Mouse (Mus musculus) stomach, postnatal 0 days (tissue): ENCODE data around the gene Hdlbp. TPM values are rescaled to one million over a fixed set of nuclear protein-coding genes. Genes with fewer than 3 reads are reported as not detected.

Experiments
- ATAC-seq: fragments of 200-750 bp; cut with Nextera tagmentation; 2 replicates; pipeline ENCODE4 v1.8.0; 2017; ENCODE audit not compliant: low FRiP score, low TSS enrichment
- DNase-seq: peaks from one replicate; pipeline ENCODE4 v3.0.0-alpha.2; 2016; ENCODE audit warnings: low spot score
- H3K27ac ChIP-seq: fragments of 300-500 bp; sonication (generic); replicated peaks from 2 replicates; pipeline ENCODE4 v1.5.1; 2014; ENCODE audit warnings: mild to moderate bottlenecking, control low read depth
- H3K27me3 ChIP-seq: fragments of 300-500 bp; sonication (generic); 2 replicates; pipeline ENCODE4 v1.6.1; 2014; ENCODE audit warnings: low read length; ENCODE audit not compliant: control insufficient read depth, insufficient read depth
- H3K36me3 ChIP-seq: fragments of 300-500 bp; sonication (generic); 2 replicates; pipeline ENCODE4 v1.6.1; 2014; ENCODE audit warnings: low read length, mixed read lengths; ENCODE audit not compliant: control insufficient read depth, insufficient read depth
- H3K4me1 ChIP-seq: fragments of 300-500 bp; sonication (generic); replicated peaks from 2 replicates; pipeline ENCODE4 v1.6.1; 2014; ENCODE audit warnings: antibody characterized with exemption; ENCODE audit not compliant: control insufficient read depth, insufficient read depth
- H3K4me2 ChIP-seq: fragments of 300-500 bp; sonication (generic); replicated peaks from 2 replicates; pipeline ENCODE4 v1.6.1; 2014; ENCODE audit warnings: low read depth, mild to moderate bottlenecking, control low read depth, moderate library complexity
- H3K4me3 ChIP-seq: fragments of 300-500 bp; sonication (generic); 2 replicates; pipeline ENCODE4 v1.5.1; 2014; ENCODE audit warnings: low read depth, low read length, control low read depth
- H3K9ac ChIP-seq: fragments of 300-500 bp; sonication (generic); 2 replicates; pipeline ENCODE4 v1.6.1; 2014; ENCODE audit warnings: mild to moderate bottlenecking, low read length, control low read depth, mixed read lengths
- H3K9me3 ChIP-seq: fragments of 300-500 bp; sonication (generic); 2 replicates; pipeline ENCODE4 v1.6.1; 2016; ENCODE audit warnings: low read length; ENCODE audit not compliant: control insufficient read depth
- CTCF ChIP-seq: IDR thresholded peaks from 2 replicates; pipeline ENCODE4 v1.5.1; 2016; ENCODE audit warnings: antibody characterized with exemption, low read depth, mild to moderate bottlenecking, moderate library complexity
- EP300 ChIP-seq: optimal IDR thresholded peaks from 2 replicates; pipeline ENCODE3; 2016; ENCODE audit warnings: antibody characterized with exemption
- WGBS: fragments of 180-500 bp; shearing (Covaris S2); extraction: QIAGEN DNeasy Blood & Tissue Kit; methylation state at CpG from one replicate; pipeline ENCODE4 v1.1.7; 2014; 5-methylcytosine and 5-hydroxymethylcytosine counted together
- polyA plus RNA-seq: library from polyadenylated mRNA; unstranded; fragments of >200 nt; fragmentation: Nextera tagmentation; extraction: Ambion mirVana; gene quantifications from 2 replicates; pipeline ENCODE4 v1.2.1, GENCODE M21; 2015

The Hdlbp gene
- polyA plus RNA-seq, 1 experiment from 2014 or later = 155 TPM

DNA sequence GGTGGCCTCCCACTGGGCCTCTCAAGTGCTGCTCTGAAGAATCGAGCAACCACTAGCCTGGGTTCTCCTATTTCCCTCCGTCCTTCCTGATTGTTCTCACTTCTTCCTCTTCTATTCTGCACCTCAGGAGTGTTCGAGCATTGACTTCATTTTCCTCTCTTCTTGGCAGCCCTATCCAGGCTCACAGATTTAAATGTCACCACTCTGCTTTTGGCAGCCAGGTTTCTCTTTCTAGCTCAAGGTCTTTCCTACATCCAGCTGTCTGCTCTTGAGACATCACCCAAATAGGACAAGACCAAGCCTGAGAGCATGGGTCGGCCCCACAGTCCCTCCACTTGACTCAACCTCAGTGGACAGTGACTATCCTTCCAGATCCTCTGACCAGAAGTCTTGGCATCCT is 116.0 kb downstream of the Hdlbp start:
- no peak overlapping the region for H3K27ac ChIP-seq
- no peaks in the 10 kb centered on the region for H3K27me3 ChIP-seq
- no peaks in the 10 kb centered on the region for H3K4me1 ChIP-seq
- H3K36me3 ChIP-seq = peaks cover 15% of the 10 kb centered on the region
- H3K4me2 ChIP-seq = no peak overlapping the region
- WGBS = 85% methylated on average over 4 of the region's 4 CpGs
- no peak overlapping the region for H3K9ac ChIP-seq
- DNase-seq = no peak
- H3K9me3 ChIP-seq = no peaks in the 10 kb centered on the region
- no peak for TF ChIP-seq CTCF
- no peak for TF ChIP-seq EP300
- no peak overlapping the region for H3K4me3 ChIP-seq
- ATAC-seq = no peak

Other genes starting within 250 kb of the Hdlbp start
- gene Sned1, start 243.0 kb downstream of the Hdlbp start, polyA plus RNA-seq = 1.4 and 1.5 TPM in 2 replicates
- gene Mterf4, start 172.9 kb downstream of the Hdlbp start, polyA plus RNA-seq = 13.0 and 14.7 TPM in 2 replicates
- 37.8 and 38.5 TPM in 2 replicates for gene Ppp1r7, start 136.0 kb downstream of the Hdlbp start, polyA plus RNA-seq
- 2.2 and 2.6 TPM in 2 replicates for gene Pask, start 135.3 kb downstream of the Hdlbp start, polyA plus RNA-seq
- 3.7 and 4.8 TPM in 2 replicates for gene Ano7, start 104.9 kb downstream of the Hdlbp start, polyA plus RNA-seq
- gene Farp2, start 33.3 kb upstream of the Hdlbp start, polyA plus RNA-seq = 2.9 and 3.0 TPM in 2 replicates
- 107 and 115 TPM in 2 replicates for gene Stk25, start 179.8 kb upstream of the Hdlbp start, polyA plus RNA-seq
- 66.9 and 69.9 TPM in 2 replicates for gene Bok, start 206.8 kb upstream of the Hdlbp start, polyA plus RNA-seq